ENCODE assay signal across 23 mouse cellular contexts in genomic region chr6:50085206-50085605, GRCm38 (mm10).
"Had no signal": no experiment of that assay in that cellular context is flagged by ENCODE, and none has a peak within 500 bp of the region (broad histone marks: within the 10 kb centered on the region; RNA-seq: fewer than 3 reads in every experiment).

No protein-coding gene starts in this region.

- H3K4me1 ChIP-seq: lung, embryonic 15.5 days; megakaryocyte, embryonic 14.5 days; midbrain, embryonic 10.5 days; midbrain, embryonic 12.5 days; neural tube, embryonic 13.5 days had no signal

- H3K4me3 ChIP-seq: lung, embryonic 15.5 days; megakaryocyte, embryonic 14.5 days; midbrain, embryonic 10.5 days; midbrain, embryonic 12.5 days; myocyte; neural tube, embryonic 13.5 days; neural tube, embryonic 15.5 days had no signal

- H3K27me3 ChIP-seq: lung, embryonic 15.5 days; midbrain, embryonic 12.5 days; neural tube, embryonic 13.5 days; neural tube, embryonic 15.5 days had no signal

- H3K9me3 ChIP-seq: lung, embryonic 15.5 days; megakaryocyte, embryonic 14.5 days; midbrain, embryonic 10.5 days; midbrain, embryonic 12.5 days; neural tube, embryonic 13.5 days; neural tube, embryonic 15.5 days had no signal

- H3K36me3 ChIP-seq: lung, embryonic 15.5 days; midbrain, embryonic 10.5 days; midbrain, embryonic 12.5 days; neural tube, embryonic 13.5 days; neural tube, embryonic 15.5 days had no signal

- DNase-seq: liver, postnatal 0 days; lung, adult 2 months; lung, postnatal 14 days; lung, postnatal 36 days; midbrain, embryonic 14.5 days; retina, postnatal 1 day; right cerebral cortex, adult 18-20 months; right cerebral cortex, postnatal 25 days; right cerebral cortex, postnatal 4 days; spleen, adult 18-20 months; thymus, adult 2 months; thymus, postnatal 25 days; thymus, postnatal 4 days had no signal

- H3K27ac ChIP-seq: lung, embryonic 15.5 days; macrophage; midbrain, embryonic 10.5 days; midbrain, embryonic 12.5 days; neural tube, embryonic 13.5 days; neural tube, embryonic 15.5 days had no signal

- ATAC-seq: liver, postnatal 0 days; lung, postnatal 0 days; midbrain, embryonic 16.5 days had no signal

- H3K9ac ChIP-seq: liver, postnatal 0 days; lung, embryonic 15.5 days; midbrain, embryonic 12.5 days; neural tube, embryonic 13.5 days; neural tube, embryonic 15.5 days had no signal

- H3K4me2 ChIP-seq: lung, embryonic 15.5 days; midbrain, embryonic 12.5 days; neural tube, embryonic 13.5 days; neural tube, embryonic 15.5 days had no signal
